Mouse (Mus musculus) heart, embryonic 11.5 days (tissue): ENCODE measurements around the gene Gm20696. TPM values are rescaled to one million over a fixed set of nuclear protein-coding genes. Genes with fewer than 3 reads are reported as not detected.

ENCODE experiments used
- ATAC-seq: fragments of 200-750 bp; cut with Nextera tagmentation; replicated peaks from 2 replicates; pipeline ENCODE4 v1.8.0; 2017; ENCODE audit warnings: moderate library complexity; ENCODE audit not compliant: insufficient number of reproducible peaks, low FRiP score, low TSS enrichment
- H3K27ac ChIP-seq: fragments of 300-500 bp; sonication (generic); 2 replicates; pipeline ENCODE4 v1.5.1; 2014; ENCODE audit warnings: mild to moderate bottlenecking, low read depth, low read length
- H3K27me3 ChIP-seq: fragments of 300-500 bp; sonication (generic); 2 replicates; pipeline ENCODE4 v1.6.1; 2014; ENCODE audit warnings: mild to moderate bottlenecking, low read length, mixed read lengths; ENCODE audit not compliant: control insufficient read depth, insufficient read depth
- H3K36me3 ChIP-seq: fragments of 300-500 bp; sonication (generic); 2 replicates; pipeline ENCODE4 v1.6.1; 2014; ENCODE audit warnings: mild to moderate bottlenecking, low read length, moderate library complexity, mixed read lengths; ENCODE audit not compliant: control insufficient read depth, insufficient read depth
- H3K4me1 ChIP-seq: fragments of 300-500 bp; sonication (generic); 2 replicates; pipeline ENCODE4 v1.6.1; 2014; ENCODE audit warnings: low read length; ENCODE audit not compliant: control insufficient read depth, insufficient read depth
- H3K4me2 ChIP-seq: fragments of 300-500 bp; sonication (generic); 2 replicates; pipeline ENCODE4 v1.6.1; 2014; ENCODE audit warnings: mild to moderate bottlenecking, moderate library complexity
- H3K4me3 ChIP-seq: fragments of 300-500 bp; sonication (generic); 2 replicates; pipeline ENCODE4 v1.5.1; 2014; ENCODE audit warnings: low read depth, low read length
- H3K9ac ChIP-seq: fragments of 300-500 bp; sonication (generic); 2 replicates; pipeline ENCODE4 v1.6.1; 2014; ENCODE audit warnings: mild to moderate bottlenecking, low read depth, low read length, moderate library complexity
- H3K9me3 ChIP-seq: fragments of 300-500 bp; sonication (generic); replicated peaks from 2 replicates; pipeline ENCODE4 v1.6.1; 2016; ENCODE audit warnings: low read length; ENCODE audit not compliant: control insufficient read depth
- WGBS: fragments of 180-500 bp; shearing (Covaris S2); extraction: QIAGEN DNeasy Blood & Tissue Kit; methylation state at CpG from one replicate; pipeline ENCODE4 v1.1.7; 2014; ENCODE audit not compliant: insufficient replicate concordance; 5-methylcytosine and 5-hydroxymethylcytosine counted together
- polyA plus RNA-seq: library from polyadenylated mRNA; unstranded; fragments of >200 nt; fragmentation: Nextera tagmentation; extraction: Ambion mirVana; gene quantifications from 2 replicates; pipeline ENCODE4 v1.2.1, GENCODE M21; 2014

The Gm20696 gene
- polyA plus RNA-seq, 1 experiment from 2014 or later = 4.0 TPM

GRCm38 (mm10) chr6:99353441-99353840 lies 313.2 kb downstream of the Gm20696 start:
- no peaks in the 10 kb centered on the region for H3K36me3 ChIP-seq
- H3K9ac ChIP-seq = no peak overlapping the region
- H3K27ac ChIP-seq = no peak overlapping the region
- no peak overlapping the region for H3K4me3 ChIP-seq
- no peaks in the 10 kb centered on the region for H3K27me3 ChIP-seq
- H3K4me2 ChIP-seq = no peak overlapping the region
- no peaks in the 10 kb centered on the region for H3K9me3 ChIP-seq
- no peak for ATAC-seq
- 62% methylated on average over 2 of the region's 2 CpGs for WGBS
- peaks cover 21% of the 10 kb centered on the region for H3K4me1 ChIP-seq

- Histone ChIP-seq H3K9me3 (no peaks in the 10 kb centered on the region), H3K36me3 (no peaks in the 10 kb centered on the region), H3K27ac (peak overlapping the region; percentile 64; the same call in 1 of the 2 replicates), H3K4me2 (no peak overlapping the region), H3K4me3 (no peak overlapping the region), H3K9ac (no peak overlapping the region), H3K4me1 (peaks cover 21% of the 10 kb centered on the region), H3K27me3 (no peaks in the 10 kb centered on the region)
- 20% methylated on average over 3 of the region's 3 CpGs for WGBS
- 0 out of 2 replicates have a peak, but pooled peaks have one; percentile 22 for ATAC-seq
These were observed 316.0 kb downstream of the Gm20696 start for GRCm38 (mm10) chr6:99350566-99350965.

- WGBS = 16% methylated on average over 5 of the region's 5 CpGs
- Histone ChIP-seq H3K9ac (no peak overlapping the region), H3K4me1 (peaks cover 18% of the 10 kb centered on the region), H3K27ac (peak overlapping the region; percentile 64; the same call in 1 of the 2 replicates), H3K9me3 (no peaks in the 10 kb centered on the region), H3K27me3 (no peaks in the 10 kb centered on the region), H3K36me3 (no peaks in the 10 kb centered on the region), H3K4me3 (no peak overlapping the region), H3K4me2 (no peak overlapping the region; the same call in 1 of the 2 replicates)
- ATAC-seq = 0 out of 2 replicates have a peak, but pooled peaks have one; percentile 55
These were observed 316.4 kb downstream of the Gm20696 start for GRCm38 (mm10) chr6:99350156-99350555.

- H3K4me3 ChIP-seq = no peak overlapping the region
- H3K9ac ChIP-seq = no peak overlapping the region
- H3K9me3 ChIP-seq = no peaks in the 10 kb centered on the region
- no peaks in the 10 kb centered on the region for H3K27me3 ChIP-seq
- no peak for ATAC-seq
- H3K4me1 ChIP-seq = peaks cover 11% of the 10 kb centered on the region
- H3K4me2 ChIP-seq = no peak overlapping the region
- 69% methylated on average over 10 of the region's 10 CpGs for WGBS
- H3K27ac ChIP-seq = no peak overlapping the region
- no peaks in the 10 kb centered on the region for H3K36me3 ChIP-seq
These were observed 318.8 kb downstream of the Gm20696 start for GRCm38 (mm10) chr6:99347836-99348235.

- WGBS = 90% methylated on average over 7 of the region's 7 CpGs
- no peaks in the 10 kb centered on the region for H3K36me3 ChIP-seq
- no peak overlapping the region for H3K9ac ChIP-seq
- H3K4me3 ChIP-seq = no peak overlapping the region
- no peak overlapping the region for H3K27ac ChIP-seq
- no peak for ATAC-seq
- peaks cover 4% of the 10 kb centered on the region for H3K4me1 ChIP-seq
- H3K27me3 ChIP-seq = no peaks in the 10 kb centered on the region
- no peaks in the 10 kb centered on the region for H3K9me3 ChIP-seq
- no peak overlapping the region for H3K4me2 ChIP-seq
These were observed 321.6 kb downstream of the Gm20696 start for GRCm38 (mm10) chr6:99344966-99345365.

GRCm38 (mm10) chr6:99344357-99344756 lies 322.2 kb downstream of the Gm20696 start:
- Histone ChIP-seq H3K27ac (no peak overlapping the region), H3K9me3 (no peaks in the 10 kb centered on the region), H3K4me3 (no peak overlapping the region), H3K27me3 (no peaks in the 10 kb centered on the region), H3K4me1 (no peaks in the 10 kb centered on the region), H3K4me2 (no peak overlapping the region), H3K36me3 (no peaks in the 10 kb centered on the region), H3K9ac (no peak overlapping the region)
- ATAC-seq = no peak
- WGBS = 92% methylated on average over 3 of the region's 3 CpGs

- 85% methylated on average over 3 of the region's 3 CpGs for WGBS
- no peaks in the 10 kb centered on the region for H3K36me3 ChIP-seq
These were observed 322.8 kb downstream of the Gm20696 start for GRCm38 (mm10) chr6:99343815-99344214.

GRCm38 (mm10) chr6:99342416-99342815 lies 324.2 kb downstream of the Gm20696 start:
- H3K9ac ChIP-seq = no peak overlapping the region
- H3K27ac ChIP-seq = no peak overlapping the region
- H3K9me3 ChIP-seq = no peaks in the 10 kb centered on the region
- H3K4me2 ChIP-seq = no peak overlapping the region
- WGBS = 94% methylated on average over 3 of the region's 3 CpGs
- H3K4me1 ChIP-seq = peaks cover 11% of the 10 kb centered on the region
- no peaks in the 10 kb centered on the region for H3K36me3 ChIP-seq
- no peak for ATAC-seq
- H3K27me3 ChIP-seq = no peaks in the 10 kb centered on the region
- no peak overlapping the region for H3K4me3 ChIP-seq

More at GRCm38 (mm10) chr6:99343815-99344214, 322.8 kb downstream of the Gm20696 start:
- H3K4me2 ChIP-seq = no peak overlapping the region
- no peaks in the 10 kb centered on the region for H3K9me3 ChIP-seq
- H3K27me3 ChIP-seq = no peaks in the 10 kb centered on the region
- no peak overlapping the region for H3K9ac ChIP-seq
- no peak overlapping the region for H3K4me3 ChIP-seq
- ATAC-seq = no peak
- no peak overlapping the region for H3K27ac ChIP-seq
- no peaks in the 10 kb centered on the region for H3K4me1 ChIP-seq

GRCm38 (mm10) chr6:99340902-99341301 lies 325.7 kb downstream of the Gm20696 start:
- no peak overlapping the region for H3K4me3 ChIP-seq
- no peaks in the 10 kb centered on the region for H3K36me3 ChIP-seq
- no peak overlapping the region for H3K9ac ChIP-seq
- peaks cover 11% of the 10 kb centered on the region for H3K4me1 ChIP-seq
- no peak overlapping the region for H3K4me2 ChIP-seq
- WGBS = 80% methylated on average over 4 of the region's 4 CpGs
- H3K27me3 ChIP-seq = no peaks in the 10 kb centered on the region
- no peak for ATAC-seq
- H3K27ac ChIP-seq = no peak overlapping the region
- no peaks in the 10 kb centered on the region for H3K9me3 ChIP-seq
